Mouse (Mus musculus) erythroblast, embryonic 14.5 days (primary cell): ENCODE data around the gene Birc2.

Experiments used
- GATA1 ChIP-seq: IDR thresholded peaks from 2 replicates; pipeline ENCODE4 v1.6.1; 2012; ENCODE audit warnings: low read length, inconsistent platforms, mixed read lengths
- TAL1 ChIP-seq: IDR thresholded peaks from 3 replicates; pipeline ENCODE4 v1.6.1; 2012; ENCODE audit warnings: low read length, inconsistent platforms, mixed read lengths

DNA sequence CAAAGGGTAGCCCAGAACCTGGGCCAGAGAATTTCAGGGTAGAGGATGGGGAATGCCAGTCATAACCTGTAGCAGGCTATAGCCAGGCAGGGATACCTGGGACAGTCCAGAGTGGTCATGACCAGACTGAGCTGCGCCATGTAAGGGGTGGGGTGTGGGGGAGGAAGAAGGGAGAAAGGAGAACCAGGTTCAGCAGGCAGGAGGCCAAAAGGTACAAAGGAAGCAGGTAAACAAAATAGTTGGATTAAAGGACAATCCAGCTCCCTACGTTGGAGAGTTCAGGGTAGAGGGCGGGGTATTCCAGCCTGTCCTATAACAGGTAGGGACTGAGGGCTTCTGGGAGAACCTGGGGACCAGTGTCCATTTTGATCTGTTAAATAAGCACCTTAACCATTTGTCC, 38.3 kb downstream of the Birc2 start:
- TF ChIP-seq GATA1 (no peak), TAL1 (no peak)
